Mouse (Mus musculus) neural tube, embryonic 15.5 days (tissue): Measurements from ENCODE around the gene Gns. TPM values are rescaled to one million over a fixed set of nuclear protein-coding genes. Genes with fewer than 3 reads are reported as not detected.

Source experiments
- ATAC-seq: fragments of 200-750 bp; cut with Nextera tagmentation; 2 replicates; pipeline ENCODE4 v1.8.0; 2017; ENCODE audit warnings: mild to moderate bottlenecking, moderate TSS enrichment, moderate library complexity; ENCODE audit not compliant: low FRiP score
- H3K27ac ChIP-seq: fragments of 300-500 bp; sonication (generic); replicated peaks from 2 replicates; pipeline ENCODE4 v1.5.1; 2015; ENCODE audit warnings: mild to moderate bottlenecking, inconsistent platforms
- H3K27me3 ChIP-seq: fragments of 300-500 bp; sonication (generic); replicated peaks from 2 replicates; pipeline ENCODE4 v1.6.1; 2015; ENCODE audit warnings: inconsistent platforms
- H3K36me3 ChIP-seq: fragments of 300-500 bp; sonication (generic); 2 replicates; pipeline ENCODE4 v1.6.1; 2015; ENCODE audit warnings: inconsistent platforms
- H3K4me1 ChIP-seq: fragments of 300-500 bp; sonication (generic); 2 replicates; pipeline ENCODE4 v1.6.1; 2015; ENCODE audit warnings: inconsistent platforms
- H3K4me2 ChIP-seq: fragments of 300-500 bp; sonication (generic); 2 replicates; pipeline ENCODE4 v1.6.1; 2015; ENCODE audit warnings: inconsistent platforms, mild to moderate bottlenecking, moderate library complexity
- H3K4me3 ChIP-seq: fragments of 300-500 bp; sonication (generic); replicated peaks from 2 replicates; pipeline ENCODE4 v1.5.1; 2015; ENCODE audit warnings: mild to moderate bottlenecking, inconsistent platforms
- H3K9ac ChIP-seq: fragments of 300-500 bp; sonication (generic); replicated peaks from 2 replicates; pipeline ENCODE4 v1.6.1; 2015; ENCODE audit warnings: mild to moderate bottlenecking, inconsistent platforms
- H3K9me3 ChIP-seq: fragments of 300-500 bp; sonication (generic); replicated peaks from 2 replicates; pipeline ENCODE4 v1.6.1; 2016; ENCODE audit warnings: inconsistent platforms
- WGBS: fragments of 180-500 bp; shearing (Covaris S2); methylation state at CpG from one replicate; pipeline ENCODE4 v1.1.7; 2015; ENCODE audit warnings: mixed read lengths; 5-methylcytosine and 5-hydroxymethylcytosine counted together
- polyA plus RNA-seq: library from polyadenylated mRNA; unstranded; fragments of >200 nt; fragmentation: Nextera tagmentation; extraction: Ambion mirVana; gene quantifications from 2 replicates; pipeline ENCODE4 v1.2.1, GENCODE M21; 2015

Gns gene
- polyA plus RNA-seq, 1 experiment from 2014 or later, result 41.5 TPM

- 96% methylated on average over 10 of the region's 10 CpGs for WGBS
- no peak overlapping the region for H3K4me2 ChIP-seq
- peaks cover 10% of the 10 kb centered on the region for H3K4me1 ChIP-seq
- no peak overlapping the region for H3K4me3 ChIP-seq
- no peak overlapping the region for H3K27ac ChIP-seq
- no peaks in the 10 kb centered on the region for H3K27me3 ChIP-seq
- no peaks in the 10 kb centered on the region for H3K9me3 ChIP-seq
- H3K9ac ChIP-seq, result no peak overlapping the region
- no peaks in the 10 kb centered on the region for H3K36me3 ChIP-seq
- ATAC-seq, result no peak
Observed at GRCm38 (mm10) chr10:121342260-121342659, 22.6 kb upstream of the Gns start.

GRCm38 (mm10) chr10:121343867-121344266 is 21.0 kb upstream of the Gns start:
- Histone ChIP-seq H3K4me3 (no peak overlapping the region), H3K4me2 (no peak overlapping the region), H3K4me1 (peaks cover 10% of the 10 kb centered on the region)

GRCm38 (mm10) chr10:121349244-121349643 is 15.6 kb upstream of the Gns start:
- Histone ChIP-seq H3K9ac (no peak overlapping the region), H3K36me3 (no peaks in the 10 kb centered on the region), H3K4me1 (peaks cover 15% of the 10 kb centered on the region), H3K4me2 (no peak overlapping the region), H3K27ac (no peak overlapping the region), H3K9me3 (no peaks in the 10 kb centered on the region), H3K4me3 (no peak overlapping the region), H3K27me3 (peaks cover 41% of the 10 kb centered on the region)
- 52% methylated on average over 5 of the region's 5 CpGs for WGBS
- no peak for ATAC-seq

More at GRCm38 (mm10) chr10:121343867-121344266, 21.0 kb upstream of the Gns start:
- Histone ChIP-seq H3K27ac (no peak overlapping the region), H3K9me3 (no peaks in the 10 kb centered on the region), H3K36me3 (no peaks in the 10 kb centered on the region), H3K27me3 (peaks cover under 1% of the 10 kb centered on the region; the same call in 1 of the 2 replicates), H3K9ac (no peak overlapping the region)
- WGBS, result 67% methylated on average over 6 of the region's 6 CpGs
- ATAC-seq, result no peak

GRCm38 (mm10) chr10:121350357-121351065 is 14.4 kb upstream of the Gns start:
- Histone ChIP-seq H3K9ac (0 out of 2 replicates have a peak overlapping the region, but pooled peaks have one; percentile 39), H3K36me3 (no peaks in the 10 kb centered on the region), H3K4me1 (peaks cover 15% of the 10 kb centered on the region), H3K4me3 (peak overlapping the region; percentile 46), H3K4me2 (peak overlapping the region; percentile 86), H3K27me3 (peaks cover 41% of the 10 kb centered on the region), H3K27ac (no peak overlapping the region), H3K9me3 (no peaks in the 10 kb centered on the region)
- WGBS, result 2% methylated on average over 35 of the region's 35 CpGs
- no peak for ATAC-seq

- Histone ChIP-seq H3K27ac (no peak within 1 kb of the TSS), H3K9ac (peak within 1 kb of the TSS; percentile 39; the same call in 1 of the 2 replicates), H3K27me3 (peaks cover 41% of the 10 kb centered on the region), H3K4me2 (peak within 1 kb of the TSS; percentile 86), H3K9me3 (no peaks in the 10 kb centered on the region), H3K4me1 (peaks cover 15% of the 10 kb centered on the region), H3K36me3 (no peaks in the 10 kb centered on the region), H3K4me3 (peak within 1 kb of the TSS; percentile 46)
- no peak for ATAC-seq
- 0% methylated on average over 49 of the region's 61 CpGs for WGBS
Observed at GRCm38 (mm10) chr10:121351066-121351581, 13.8 kb upstream of the Gns start, which contains the start of gene Tbc1d30. Tbc1d30 (minus strand) TSS chr10:121351278.

- WGBS, result 38% methylated on average over 15 of the region's 15 CpGs
- no peak for ATAC-seq
- Histone ChIP-seq H3K27ac (no peak overlapping the region), H3K4me2 (peak overlapping the region; percentile 86), H3K9ac (peak overlapping the region; percentile 39; the same call in 1 of the 2 replicates), H3K9me3 (no peaks in the 10 kb centered on the region), H3K4me3 (peak overlapping the region; percentile 46), H3K27me3 (peaks cover 41% of the 10 kb centered on the region), H3K4me1 (peaks cover 15% of the 10 kb centered on the region), H3K36me3 (no peaks in the 10 kb centered on the region)
Observed at GRCm38 (mm10) chr10:121351692-121352290, 13.1 kb upstream of the Gns start.

- Histone ChIP-seq H3K9me3 (no peaks in the 10 kb centered on the region), H3K4me1 (peaks cover 7% of the 10 kb centered on the region), H3K27ac (no peak overlapping the region), H3K27me3 (no peaks in the 10 kb centered on the region), H3K9ac (no peak overlapping the region), H3K4me3 (no peak overlapping the region), H3K36me3 (no peaks in the 10 kb centered on the region), H3K4me2 (no peak overlapping the region)
- 87% methylated on average over 2 of the region's 2 CpGs for WGBS
- no peak for ATAC-seq
Observed at GRCm38 (mm10) chr10:121360358-121360757, 4.5 kb upstream of the Gns start.

GRCm38 (mm10) chr10:121363201-121363600 is 1.7 kb upstream of the Gns start:
- no peak for ATAC-seq
- no peaks in the 10 kb centered on the region for H3K9me3 ChIP-seq
- H3K4me2 ChIP-seq, result no peak overlapping the region
- H3K4me1 ChIP-seq, result peaks cover 30% of the 10 kb centered on the region
- no peak overlapping the region for H3K9ac ChIP-seq
- H3K4me3 ChIP-seq, result no peak overlapping the region
- 82% methylated on average over 8 of the region's 8 CpGs for WGBS
- H3K36me3 ChIP-seq, result no peaks in the 10 kb centered on the region
- no peaks in the 10 kb centered on the region for H3K27me3 ChIP-seq
- H3K27ac ChIP-seq, result no peak overlapping the region

GRCm38 (mm10) chr10:121364306-121364705 is 584 bp upstream of the Gns start:
- Histone ChIP-seq H3K27me3 (no peaks in the 10 kb centered on the region), H3K36me3 (no peaks in the 10 kb centered on the region), H3K4me1 (peaks cover 33% of the 10 kb centered on the region), H3K27ac (peak overlapping the region; percentile 63; the same call in 1 of the 2 replicates), H3K4me3 (peak overlapping the region; percentile 97), H3K4me2 (peak overlapping the region; percentile 79), H3K9ac (peak overlapping the region; percentile 89), H3K9me3 (no peaks in the 10 kb centered on the region)
- ATAC-seq, result peak; percentile 13; the same call in 1 of the 2 replicates
- WGBS, result 34% methylated on average over 15 of the region's 15 CpGs

GRCm38 (mm10) chr10:121365781-121366272 is 937 bp downstream of the Gns start:
- Histone ChIP-seq H3K4me2 (peak overlapping the region; percentile 79), H3K9me3 (no peaks in the 10 kb centered on the region), H3K36me3 (peaks cover 10% of the 10 kb centered on the region; the same call in 1 of the 2 replicates), H3K27me3 (no peaks in the 10 kb centered on the region), H3K4me3 (peak overlapping the region; percentile 97), H3K9ac (peak overlapping the region; percentile 89), H3K4me1 (peaks cover 33% of the 10 kb centered on the region), H3K27ac (no peak overlapping the region)
- WGBS, result 13% methylated on average over 9 of the region's 9 CpGs
- no peak for ATAC-seq

GRCm38 (mm10) chr10:121367271-121367670 is 2.4 kb downstream of the Gns start:
- H3K9ac ChIP-seq, result no peak overlapping the region
- 86% methylated on average over 13 of the region's 13 CpGs for WGBS
- H3K27ac ChIP-seq, result no peak overlapping the region
- peak overlapping the region; percentile 79; the same call in 1 of the 2 replicates for H3K4me2 ChIP-seq
- ATAC-seq, result no peak
- H3K9me3 ChIP-seq, result no peaks in the 10 kb centered on the region
- peaks cover 33% of the 10 kb centered on the region for H3K4me1 ChIP-seq
- no peak overlapping the region for H3K4me3 ChIP-seq
- H3K36me3 ChIP-seq, result peaks cover 18% of the 10 kb centered on the region; the same call in 1 of the 2 replicates
- no peaks in the 10 kb centered on the region for H3K27me3 ChIP-seq
